Mouse (Mus musculus) stomach, postnatal 0 days (tissue): ENCODE results near the gene Teddm1b. TPM values are rescaled to one million over a fixed set of nuclear protein-coding genes. Genes with fewer than 3 reads are reported as not detected.

Source experiments
- ATAC-seq: fragments of 200-750 bp; cut with Nextera tagmentation; 2 replicates; pipeline ENCODE4 v1.8.0; 2017; ENCODE audit not compliant: low FRiP score, low TSS enrichment
- DNase-seq: peaks from one replicate; pipeline ENCODE4 v3.0.0-alpha.2; 2016; ENCODE audit warnings: low spot score
- H3K27ac ChIP-seq: fragments of 300-500 bp; sonication (generic); replicated peaks from 2 replicates; pipeline ENCODE4 v1.5.1; 2014; ENCODE audit warnings: mild to moderate bottlenecking, control low read depth
- H3K27me3 ChIP-seq: fragments of 300-500 bp; sonication (generic); 2 replicates; pipeline ENCODE4 v1.6.1; 2014; ENCODE audit warnings: low read length; ENCODE audit not compliant: control insufficient read depth, insufficient read depth
- H3K36me3 ChIP-seq: fragments of 300-500 bp; sonication (generic); 2 replicates; pipeline ENCODE4 v1.6.1; 2014; ENCODE audit warnings: low read length, mixed read lengths; ENCODE audit not compliant: control insufficient read depth, insufficient read depth
- H3K4me1 ChIP-seq: fragments of 300-500 bp; sonication (generic); replicated peaks from 2 replicates; pipeline ENCODE4 v1.6.1; 2014; ENCODE audit warnings: antibody characterized with exemption; ENCODE audit not compliant: control insufficient read depth, insufficient read depth
- H3K4me2 ChIP-seq: fragments of 300-500 bp; sonication (generic); replicated peaks from 2 replicates; pipeline ENCODE4 v1.6.1; 2014; ENCODE audit warnings: low read depth, mild to moderate bottlenecking, control low read depth, moderate library complexity
- H3K4me3 ChIP-seq: fragments of 300-500 bp; sonication (generic); 2 replicates; pipeline ENCODE4 v1.5.1; 2014; ENCODE audit warnings: low read depth, low read length, control low read depth
- H3K9ac ChIP-seq: fragments of 300-500 bp; sonication (generic); 2 replicates; pipeline ENCODE4 v1.6.1; 2014; ENCODE audit warnings: mild to moderate bottlenecking, low read length, control low read depth, mixed read lengths
- H3K9me3 ChIP-seq: fragments of 300-500 bp; sonication (generic); 2 replicates; pipeline ENCODE4 v1.6.1; 2016; ENCODE audit warnings: low read length; ENCODE audit not compliant: control insufficient read depth
- CTCF ChIP-seq: IDR thresholded peaks from 2 replicates; pipeline ENCODE4 v1.5.1; 2016; ENCODE audit warnings: antibody characterized with exemption, low read depth, mild to moderate bottlenecking, moderate library complexity
- EP300 ChIP-seq: optimal IDR thresholded peaks from 2 replicates; pipeline ENCODE3; 2016; ENCODE audit warnings: antibody characterized with exemption
- WGBS: fragments of 180-500 bp; shearing (Covaris S2); extraction: QIAGEN DNeasy Blood & Tissue Kit; methylation state at CpG from one replicate; pipeline ENCODE4 v1.1.7; 2014; 5-methylcytosine and 5-hydroxymethylcytosine counted together
- polyA plus RNA-seq: library from polyadenylated mRNA; unstranded; fragments of >200 nt; fragmentation: Nextera tagmentation; extraction: Ambion mirVana; gene quantifications from 2 replicates; pipeline ENCODE4 v1.2.1, GENCODE M21; 2015

Teddm1b gene
- polyA plus RNA-seq, 1 experiment from 2014 or later = 0.11 TPM

DNA sequence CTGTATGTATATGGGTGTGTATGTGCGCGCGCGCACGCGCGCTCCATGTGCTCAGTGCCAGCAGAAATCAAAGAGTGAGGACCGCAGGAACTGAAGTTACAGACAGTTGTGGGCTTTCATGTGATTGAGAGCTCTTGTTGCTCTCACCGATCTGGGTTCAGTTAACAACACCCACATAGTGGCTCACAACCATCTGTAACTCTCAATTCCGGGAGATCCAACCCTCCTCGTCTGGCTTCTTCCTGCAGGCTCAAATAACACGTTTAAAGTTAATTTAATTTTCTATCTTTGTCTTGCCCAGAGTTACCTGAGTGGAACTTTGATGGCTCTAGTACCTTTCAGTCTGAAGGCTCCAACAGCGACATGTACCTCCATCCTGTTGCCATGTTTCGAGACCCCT lies 30.1 kb downstream of the Teddm1b start:
- WGBS = 89% methylated on average over 14 of the region's 14 CpGs
- Histone ChIP-seq H3K9me3 (no peaks in the 10 kb centered on the region), H3K4me2 (no peak overlapping the region), H3K36me3 (peaks cover 49% of the 10 kb centered on the region), H3K27me3 (no peaks in the 10 kb centered on the region), H3K9ac (no peak overlapping the region), H3K4me3 (no peak overlapping the region), H3K27ac (no peak overlapping the region), H3K4me1 (no peaks in the 10 kb centered on the region; the same call in none of the 2 replicates)
- DNase-seq = no peak
- ATAC-seq = no peak
- no peak for TF ChIP-seq EP300
- TF ChIP-seq CTCF = no peak

DNA sequence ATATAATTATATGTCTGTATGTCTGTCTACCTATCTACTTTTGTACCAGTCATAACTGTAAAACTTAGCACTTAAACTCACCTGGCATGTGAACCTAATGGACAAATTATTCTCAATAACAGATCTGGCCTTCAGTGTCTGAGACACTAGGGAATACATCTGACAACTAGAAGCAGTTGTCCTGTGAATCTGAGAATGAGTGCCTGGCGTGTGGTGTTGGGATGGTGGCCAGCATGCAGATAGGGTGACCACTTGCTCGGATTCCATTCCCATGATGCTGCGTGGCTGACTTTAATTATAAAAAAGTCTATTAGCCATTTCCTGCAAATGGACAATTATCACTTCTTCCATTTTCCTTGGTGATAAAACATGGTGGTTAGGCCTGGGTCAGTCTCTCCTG lies 31.7 kb downstream of the Teddm1b start:
- TF ChIP-seq EP300 = no peak
- no peak for TF ChIP-seq CTCF
- 96% methylated on average over 3 of the region's 3 CpGs for WGBS
- no peaks in the 10 kb centered on the region for H3K9me3 ChIP-seq
- no peak for DNase-seq
- H3K4me2 ChIP-seq = no peak overlapping the region
- no peak for ATAC-seq
- peaks cover 49% of the 10 kb centered on the region for H3K36me3 ChIP-seq
- no peak overlapping the region for H3K4me3 ChIP-seq
- H3K27ac ChIP-seq = no peak overlapping the region
- H3K27me3 ChIP-seq = no peaks in the 10 kb centered on the region
- H3K4me1 ChIP-seq = peaks cover 2% of the 10 kb centered on the region; the same call in 1 of the 2 replicates
- H3K9ac ChIP-seq = no peak overlapping the region

DNA sequence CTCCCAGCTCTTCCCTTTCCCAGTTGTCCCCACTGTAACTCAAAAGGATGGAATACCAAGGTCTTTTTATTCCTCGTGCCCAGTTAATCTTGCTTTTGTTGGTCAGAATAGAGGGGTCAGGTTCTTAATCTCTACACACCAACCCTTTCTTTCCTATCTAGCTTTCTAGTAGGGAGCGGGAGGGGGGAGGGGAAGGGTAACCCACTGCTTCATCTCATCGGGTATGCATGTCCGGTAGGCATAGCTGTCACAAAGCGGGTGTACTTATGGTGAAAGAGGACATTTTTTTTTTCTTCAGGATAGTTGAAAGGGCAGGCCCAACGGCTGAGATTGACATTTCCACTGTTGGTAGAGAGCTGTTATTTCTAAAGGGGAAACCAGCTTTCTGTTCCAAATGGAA lies 34.1 kb downstream of the Teddm1b start:
- H3K4me2 ChIP-seq = no peak overlapping the region
- H3K36me3 ChIP-seq = peaks cover 45% of the 10 kb centered on the region
- ATAC-seq = no peak
- 0 out of 2 replicates have a peak, but pooled peaks cover 2% of the 10 kb centered on the region for H3K4me1 ChIP-seq
- H3K27me3 ChIP-seq = no peaks in the 10 kb centered on the region
- H3K27ac ChIP-seq = no peak overlapping the region
- no peaks in the 10 kb centered on the region for H3K9me3 ChIP-seq
- 77% methylated on average over 6 of the region's 6 CpGs for WGBS
- H3K4me3 ChIP-seq = no peak overlapping the region
- H3K9ac ChIP-seq = no peak overlapping the region
- DNase-seq = no peak
- TF ChIP-seq CTCF (no peak), EP300 (no peak)

DNA sequence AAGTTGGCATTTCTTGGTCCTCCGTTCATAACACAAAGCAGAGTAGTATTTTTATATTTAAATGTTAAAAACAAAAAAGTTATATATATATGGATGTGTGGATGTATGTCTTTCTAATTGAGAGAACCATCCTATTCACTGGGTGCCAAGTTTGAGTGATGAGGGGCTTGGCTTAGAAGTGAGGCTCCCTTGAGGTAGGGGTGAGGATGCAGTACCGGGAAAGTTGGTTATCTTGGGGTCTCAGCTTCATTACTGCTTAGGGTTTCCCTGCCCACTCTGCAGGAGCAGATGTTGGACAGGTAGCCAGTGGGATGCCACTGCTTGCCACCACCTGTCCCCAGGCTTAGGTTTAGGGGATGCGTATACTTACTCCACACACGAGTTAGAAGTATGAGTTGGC lies 34.6 kb downstream of the Teddm1b start:
- DNase-seq (no peak), ATAC-seq (no peak)
- Histone ChIP-seq H3K4me1 (0 out of 2 replicates have a peak, but pooled peaks cover 2% of the 10 kb centered on the region), H3K9ac (no peak overlapping the region), H3K4me3 (no peak overlapping the region), H3K36me3 (peaks cover 42% of the 10 kb centered on the region), H3K4me2 (no peak overlapping the region), H3K9me3 (no peaks in the 10 kb centered on the region), H3K27me3 (no peaks in the 10 kb centered on the region), H3K27ac (no peak overlapping the region)
- WGBS = 87% methylated on average over 4 of the region's 4 CpGs
- TF ChIP-seq EP300 (no peak), CTCF (no peak)

DNA sequence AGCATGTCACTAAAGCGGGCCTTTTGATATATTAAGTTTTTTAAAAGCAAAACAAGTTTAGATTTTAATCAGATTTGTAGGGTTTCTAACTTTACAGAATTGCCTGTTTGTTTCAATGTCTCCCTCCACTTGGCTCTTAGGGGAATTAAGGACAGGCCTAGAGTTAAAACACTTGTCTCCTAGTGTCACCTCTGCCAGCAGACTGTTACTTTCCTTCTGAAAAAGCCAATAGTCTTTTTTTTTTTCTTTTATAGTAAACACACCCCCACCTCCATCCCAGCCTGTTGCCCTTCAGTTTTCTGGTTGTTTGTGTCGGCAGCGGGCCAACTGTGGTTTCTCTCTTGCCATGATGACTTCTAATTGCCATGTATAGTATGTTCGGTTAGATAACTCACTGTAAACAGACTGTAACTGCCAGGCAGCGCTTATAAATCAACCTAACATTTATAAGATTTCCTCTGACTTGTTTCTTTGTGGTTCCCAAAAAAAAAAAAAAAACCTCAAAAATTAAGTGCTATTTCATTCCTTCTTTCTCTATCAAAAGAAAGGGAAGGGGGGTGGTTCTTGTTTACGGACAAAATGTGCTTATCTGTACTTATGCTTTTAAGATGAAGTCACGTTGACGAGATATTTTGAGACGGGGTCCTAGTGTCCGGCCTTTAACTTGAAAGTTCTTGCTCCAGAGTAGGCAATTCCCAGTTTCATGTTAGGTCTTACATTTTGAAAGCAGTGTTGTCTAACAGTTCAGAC lies 35.2 kb downstream of the Teddm1b start:
- no peak overlapping the region; the same call in 1 of the 2 replicates for H3K27ac ChIP-seq
- no peak for DNase-seq
- no peaks in the 10 kb centered on the region for H3K27me3 ChIP-seq
- TF ChIP-seq EP300 = no peak
- no peak for TF ChIP-seq CTCF
- H3K4me2 ChIP-seq = no peak overlapping the region
- H3K9me3 ChIP-seq = no peaks in the 10 kb centered on the region
- no peak for ATAC-seq
- 0 out of 2 replicates have a peak, but pooled peaks cover 2% of the 10 kb centered on the region for H3K4me1 ChIP-seq
- WGBS = 65% methylated on average over 10 of the region's 10 CpGs
- H3K4me3 ChIP-seq = no peak overlapping the region
- no peak overlapping the region for H3K9ac ChIP-seq
- peaks cover 38% of the 10 kb centered on the region for H3K36me3 ChIP-seq

DNA sequence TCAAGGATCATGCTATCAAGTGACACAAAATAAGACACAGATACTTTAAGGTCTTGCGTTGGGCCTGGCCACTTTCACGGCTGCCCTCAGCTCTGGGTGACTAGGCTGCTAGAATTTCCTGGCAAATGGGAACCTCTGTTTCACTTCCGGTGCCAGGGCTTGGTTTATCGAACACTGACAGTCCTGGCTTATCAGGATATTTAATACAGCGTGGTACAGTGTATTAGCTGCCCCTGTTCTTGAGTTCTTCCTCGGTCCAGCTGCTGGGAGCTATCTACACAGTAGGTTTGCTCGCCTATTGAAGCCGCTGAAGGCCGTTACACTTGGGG lies 35.8 kb downstream of the Teddm1b start:
- peak; percentile 54 for ATAC-seq
- no peaks in the 10 kb centered on the region for H3K27me3 ChIP-seq
- no peak overlapping the region for H3K4me3 ChIP-seq
- 0 out of 2 replicates have a peak, but pooled peaks cover 2% of the 10 kb centered on the region for H3K4me1 ChIP-seq
- TF ChIP-seq CTCF = no peak
- TF ChIP-seq EP300 = no peak
- WGBS = 80% methylated on average over 9 of the region's 9 CpGs
- no peaks in the 10 kb centered on the region for H3K9me3 ChIP-seq
- no peak overlapping the region for H3K9ac ChIP-seq
- DNase-seq = no peak
- peak overlapping the region; percentile 61; the same call in 1 of the 2 replicates for H3K27ac ChIP-seq
- no peak overlapping the region for H3K4me2 ChIP-seq
- H3K36me3 ChIP-seq = peaks cover 34% of the 10 kb centered on the region
